Mouse (Mus musculus) erythroid progenitor cell, adult 5-6 weeks (primary cell): ENCODE results near the gene Abo. TPM values are rescaled to one million over a fixed set of nuclear protein-coding genes. Genes with fewer than 3 reads are reported as not detected.
"Not testable (repeated sequence)": the region's sequence is repeated elsewhere in the genome, so short reads cannot be mapped to it uniquely, and the experiment has no call there.

ENCODE experiments used
- ATAC-seq: replicated peaks from 2 replicates; pipeline ENCODE4 v1.8.0; 2016; ENCODE audit warnings: moderate number of reproducible peaks, mild to moderate bottlenecking, moderate TSS enrichment, inconsistent platforms; ENCODE audit not compliant: poor library complexity, low FRiP score, severe bottlenecking
- total RNA-seq, 2 experiments: library from RNA; stranded (forward) in 1 of 2; stranded (reverse) in 1 of 2; fragments of 150-400 nt in 1 of 2; fragments of 186-747, 209-891 nt in 1 of 2; gene quantifications; 2 replicates each; pipeline versions ENCODE4 v1.2.3 to v1.2.4; 2015 to 2017; ENCODE audit warnings: low replicate concordance in 2 of 2

The Abo gene
- total RNA-seq, 2 experiments from 2014 or later: not detected

- ATAC-seq: not testable (repeated sequence)
Measured at GRCm38 (mm10) chr2:26885541-26885940, 20.8 kb upstream of the Abo start.

GRCm38 (mm10) chr2:26878571-26878970 is 13.8 kb upstream of the Abo start:
- ATAC-seq: no peak

DNA sequence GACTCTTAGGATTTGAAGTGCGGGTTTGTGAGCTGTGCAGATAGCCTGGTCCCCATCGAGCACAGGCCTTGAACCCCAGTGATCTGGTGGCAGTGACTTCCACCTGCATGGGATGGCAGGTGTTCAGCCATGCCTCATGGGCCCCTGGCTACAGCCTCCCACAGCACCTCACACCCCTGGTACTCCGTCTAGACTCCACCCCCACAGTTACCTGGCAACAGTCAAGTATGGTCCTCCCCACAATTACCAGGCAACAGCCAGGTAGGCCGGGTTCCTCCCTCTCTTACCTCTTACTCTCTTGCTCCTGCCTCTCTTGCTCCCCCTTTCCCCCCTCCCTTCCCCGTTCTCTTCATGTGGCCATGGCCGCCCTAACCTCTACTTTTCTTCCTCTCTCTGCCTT is 5.9 kb upstream of the Abo start:
- no peak for ATAC-seq

DNA sequence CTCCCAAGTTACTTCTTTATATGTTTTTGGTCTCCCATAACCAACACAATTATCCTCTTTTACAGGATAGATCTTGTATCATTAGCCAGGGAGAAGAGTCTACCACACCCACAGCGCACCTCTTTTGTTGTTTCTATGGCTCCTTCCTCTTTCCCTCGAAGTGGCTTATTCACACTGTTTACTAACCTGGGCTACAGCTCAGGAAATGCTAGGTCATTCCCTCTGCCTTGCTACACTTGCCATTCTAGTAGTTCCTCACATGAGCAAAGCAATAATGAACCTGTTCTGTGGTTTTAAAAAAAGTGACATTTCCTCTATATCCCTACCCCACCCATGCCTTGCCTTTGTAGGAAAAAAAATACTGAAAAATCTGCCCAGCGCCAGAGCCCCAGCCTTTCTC is 1.9 kb downstream of the Abo start:
- no peak for ATAC-seq

DNA sequence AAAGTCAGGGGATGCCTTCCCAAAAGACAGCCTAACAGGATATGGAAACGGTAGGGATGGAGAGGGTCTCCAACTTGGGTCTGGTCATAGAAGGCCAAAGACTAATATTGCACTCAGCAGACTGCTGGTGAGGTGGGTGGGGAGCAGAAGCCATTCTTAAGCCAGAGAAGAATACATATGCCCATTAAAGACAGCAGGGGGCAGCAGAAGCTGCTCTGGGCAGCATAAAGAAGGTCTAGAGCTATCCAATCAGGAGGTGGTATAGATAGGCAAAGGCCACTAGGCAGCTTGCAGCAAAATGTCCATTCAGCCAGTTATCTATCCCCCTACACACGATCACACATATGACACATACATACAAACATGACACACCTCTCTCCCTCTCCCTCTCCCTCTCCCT is 17.1 kb downstream of the Abo start:
- ATAC-seq: no peak

DNA sequence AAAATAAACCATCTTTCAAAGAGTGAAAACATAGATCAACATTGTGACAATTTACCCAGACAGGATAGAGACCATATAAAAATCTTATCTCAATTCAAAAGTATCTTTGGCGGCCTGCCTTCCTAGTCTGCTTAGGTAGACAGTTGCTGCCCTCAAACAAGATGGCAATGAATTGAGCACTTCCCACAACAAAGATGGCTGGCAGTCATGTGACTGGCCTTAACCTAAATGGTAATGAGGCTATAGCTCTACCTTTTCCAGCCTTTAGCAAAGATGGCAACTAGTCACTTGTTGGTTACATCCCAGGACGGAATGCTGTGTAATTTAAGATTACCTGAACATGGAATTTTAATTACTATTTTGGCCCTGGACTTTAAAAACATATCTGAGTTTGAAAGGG is 32.3 kb downstream of the Abo start:
- no peak for ATAC-seq

GRCm38 (mm10) chr2:26828047-26828446 is 36.7 kb downstream of the Abo start:
- no peak for ATAC-seq

DNA sequence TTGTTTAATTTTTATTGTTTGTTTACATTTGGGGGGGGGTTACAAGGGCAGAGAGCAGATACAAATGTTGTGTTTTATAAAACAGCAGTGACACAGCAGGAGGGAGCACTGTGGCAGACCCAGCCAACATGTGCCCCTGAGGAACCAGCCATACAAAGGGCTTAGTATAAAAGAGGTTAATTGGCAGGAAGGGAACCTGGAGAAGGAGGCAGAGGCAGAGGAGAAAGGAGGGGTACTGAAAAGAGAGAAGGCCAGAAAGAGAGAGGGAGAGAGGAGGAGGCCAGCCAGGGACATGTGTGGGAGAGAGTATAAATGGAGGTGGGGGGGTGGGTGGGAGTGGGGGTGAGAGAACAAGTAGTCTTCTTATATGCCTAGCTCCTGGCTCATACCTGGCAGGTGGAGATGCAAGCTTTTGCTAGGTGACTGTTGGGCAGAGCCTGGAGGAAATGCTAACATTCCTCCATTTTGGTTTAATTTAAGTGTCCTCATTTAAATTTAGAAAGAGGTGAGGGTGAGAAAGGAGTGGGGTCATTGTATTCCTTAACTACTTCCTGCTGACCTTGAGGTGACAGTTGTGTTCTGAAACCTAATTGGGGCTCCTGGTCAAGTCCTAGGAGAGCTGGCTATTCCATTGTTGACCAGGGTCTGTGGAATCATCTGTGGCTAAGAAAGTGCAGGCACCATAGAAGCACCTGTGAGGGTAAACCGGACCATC is 37.4 kb downstream of the Abo start:
- no peak for ATAC-seq

Other genes with a start within 250 kb of the Abo start
- gene Fam69b, start 236.5 kb downstream of the Abo start, total RNA-seq (2015; ENCODE audit: low replicate concordance): not detected in 2 replicates
- not detected in 2 replicates for gene Fam69b, start 236.5 kb downstream of the Abo start, total RNA-seq (2017; ENCODE audit: low replicate concordance)
- not detected in 2 replicates for gene Lcn4, start 193.7 kb downstream of the Abo start, total RNA-seq (2015; ENCODE audit: low replicate concordance)
- gene Lcn4, start 193.7 kb downstream of the Abo start, total RNA-seq (2017; ENCODE audit: low replicate concordance): not detected in 2 replicates
- 1.4 and 2.1 TPM in 2 replicates for gene Surf6, start 37.9 kb upstream of the Abo start, total RNA-seq (2015; ENCODE audit: low replicate concordance)
- 3.5 and 6.3 TPM in 2 replicates for gene Surf6, start 37.9 kb upstream of the Abo start, total RNA-seq (2017; ENCODE audit: low replicate concordance)
- gene Med22, start 45.7 kb upstream of the Abo start, total RNA-seq (2015; ENCODE audit: low replicate concordance): 0.84 and 5.4 TPM in 2 replicates
- 2.6 and 9.0 TPM in 2 replicates for gene Med22, start 45.7 kb upstream of the Abo start, total RNA-seq (2017; ENCODE audit: low replicate concordance)
- gene Rpl7a, start 45.8 kb upstream of the Abo start, total RNA-seq (2015; ENCODE audit: low replicate concordance): 717 and 721 TPM in 2 replicates
- gene Rpl7a, start 45.8 kb upstream of the Abo start, total RNA-seq (2017; ENCODE audit: low replicate concordance): 417 and 478 TPM in 2 replicates
- 6.5 and 7.1 TPM in 2 replicates for gene Surf2, start 51.4 kb upstream of the Abo start, total RNA-seq (2015; ENCODE audit: low replicate concordance)
- gene Surf2, start 51.4 kb upstream of the Abo start, total RNA-seq (2017; ENCODE audit: low replicate concordance): 5.3 and 11.8 TPM in 2 replicates
- 41.1 and 42.3 TPM in 2 replicates for gene Surf1, start 51.6 kb upstream of the Abo start, total RNA-seq (2015; ENCODE audit: low replicate concordance)
- 13.5 and 16.5 TPM in 2 replicates for gene Surf1, start 51.6 kb upstream of the Abo start, total RNA-seq (2017; ENCODE audit: low replicate concordance)
- 16.6 and 38.6 TPM in 2 replicates for gene Surf4, start 68.9 kb upstream of the Abo start, total RNA-seq (2015; ENCODE audit: low replicate concordance)
- gene Surf4, start 68.9 kb upstream of the Abo start, total RNA-seq (2017; ENCODE audit: low replicate concordance): 14.9 and 17.2 TPM in 2 replicates
- gene Stkld1, start 69.1 kb upstream of the Abo start, total RNA-seq (2015; ENCODE audit: low replicate concordance): not detected in 2 replicates
- gene Stkld1, start 69.1 kb upstream of the Abo start, total RNA-seq (2017; ENCODE audit: low replicate concordance): not detected in 2 replicates
- 21.8 and 27.4 TPM in 2 replicates for gene Rexo4, start 99.4 kb upstream of the Abo start, total RNA-seq (2015; ENCODE audit: low replicate concordance)
- 28.0 and 58.3 TPM in 2 replicates for gene Rexo4, start 99.4 kb upstream of the Abo start, total RNA-seq (2017; ENCODE audit: low replicate concordance)
- not detected in 2 replicates for gene Adamts13, start 108.4 kb upstream of the Abo start, total RNA-seq (2015; ENCODE audit: low replicate concordance)
- gene Adamts13, start 108.4 kb upstream of the Abo start, total RNA-seq (2017; ENCODE audit: low replicate concordance): not detected in 2 replicates
- gene Cacfd1, start 144.9 kb upstream of the Abo start, total RNA-seq (2015; ENCODE audit: low replicate concordance): 4.0 and 6.7 TPM in 2 replicates
- gene Cacfd1, start 144.9 kb upstream of the Abo start, total RNA-seq (2017; ENCODE audit: low replicate concordance): 1.1 and 2.1 TPM in 2 replicates
- gene Slc2a6, start 163.0 kb upstream of the Abo start, total RNA-seq (2015; ENCODE audit: low replicate concordance): 1.4 TPM in 1 of 2 replicates, not detected in the other
- 0.68 and 2.2 TPM in 2 replicates for gene Slc2a6, start 163.0 kb upstream of the Abo start, total RNA-seq (2017; ENCODE audit: low replicate concordance)
- gene Mymk, start 207.2 kb upstream of the Abo start, total RNA-seq (2015; ENCODE audit: low replicate concordance): not detected in 2 replicates
- gene Mymk, start 207.2 kb upstream of the Abo start, total RNA-seq (2017; ENCODE audit: low replicate concordance): not detected in 2 replicates
- gene Adamtsl2, start 214.4 kb upstream of the Abo start, total RNA-seq (2015; ENCODE audit: low replicate concordance): not detected in 2 replicates
- not detected in 2 replicates for gene Adamtsl2, start 214.4 kb upstream of the Abo start, total RNA-seq (2017; ENCODE audit: low replicate concordance)